8 mouse cellular contexts compared by ENCODE assay signal in the genomic region with DNA sequence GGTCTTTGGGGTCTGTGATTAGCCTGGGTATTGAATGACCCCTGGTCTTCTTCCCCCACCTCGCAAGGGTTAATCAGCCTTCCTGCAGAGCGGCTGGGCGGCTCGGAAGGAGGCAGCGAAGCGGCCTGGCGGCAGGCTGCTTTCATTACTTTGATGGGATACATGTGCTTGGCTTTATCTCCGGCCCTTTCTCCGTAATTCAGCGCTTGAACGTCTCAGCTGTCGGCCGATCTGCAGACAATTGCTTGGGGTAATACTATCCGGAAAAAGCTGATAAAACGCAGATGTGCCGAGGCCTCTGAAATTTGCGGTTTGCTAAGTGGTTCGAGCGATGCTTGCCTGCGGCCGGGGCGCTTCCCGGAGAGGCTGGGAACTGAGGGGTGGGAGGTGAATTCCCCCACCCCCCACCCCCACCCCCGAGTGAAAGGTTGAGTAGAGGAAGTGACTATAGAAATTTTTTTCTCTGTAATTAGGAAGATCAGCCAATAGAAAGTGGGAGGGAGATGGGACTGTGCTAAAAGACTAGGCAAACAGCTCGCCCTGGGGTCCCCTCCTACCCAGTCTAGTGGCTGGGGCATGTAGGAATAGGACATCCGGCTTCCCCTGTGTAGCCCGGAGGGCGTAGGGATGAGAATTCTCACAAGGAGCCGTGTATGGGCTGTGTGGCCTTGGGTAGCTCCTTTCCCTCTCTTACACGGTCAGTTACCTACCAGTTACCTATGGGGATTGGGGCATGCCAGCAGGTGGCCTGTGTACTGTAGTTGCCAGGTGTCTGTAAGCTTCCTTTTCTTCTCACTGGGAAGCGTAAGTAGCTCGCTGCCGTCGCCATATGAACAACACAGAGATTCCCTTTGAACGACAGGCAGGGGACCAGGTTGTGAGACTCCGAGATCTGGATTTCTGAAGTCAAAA.
DNase-seq lines count a peak whose midpoint lies in the region; ATAC-seq lines count a peak whose summit lies in the region.
"Had no signal": no experiment of that assay in that cellular context is flagged by ENCODE, and none has a peak within 500 bp of the region (broad histone marks: within the 10 kb centered on the region; RNA-seq: fewer than 3 reads in every experiment).

No protein-coding gene starts in this region.

- DNase-seq in embryo, embryonic 10 days (ENCODE audit: low spot score), result peak; percentile 89
- DNase-seq in embryonic facial prominence, embryonic 10.5 days (ENCODE audit: low spot score), result peak; percentile 92
- peak; percentile 71 for DNase-seq in hindbrain, embryonic 11.5 days (ENCODE audit: low spot score)
- DNase-seq in thymus, postnatal 0 days (ENCODE audit: low spot score), result no peak
- no peak for DNase-seq in cerebellum, adult 8-10 months
- DNase-seq in layer of hippocampus, adult 9-11 months, result no peak

- H3K4me3 ChIP-seq in embryonic facial prominence, embryonic 10.5 days, result peak overlapping the region; percentile 49
- peak overlapping the region; percentile 20 for H3K4me3 ChIP-seq in hindbrain, embryonic 11.5 days (ENCODE audit: low read depth, low read length)
- H3K4me3 ChIP-seq in midbrain, embryonic 12.5 days, result peak overlapping the region; percentile 15
- H3K4me3 ChIP-seq: liver, embryonic 15.5 days had no signal

- peaks cover 78% of the 10 kb centered on the region for H3K4me1 ChIP-seq in embryonic facial prominence, embryonic 10.5 days
- peaks cover 18% of the 10 kb centered on the region for H3K4me1 ChIP-seq in hindbrain, embryonic 11.5 days (replicated peaks; ENCODE audit: control insufficient read depth, insufficient read depth, low read length)
- peaks cover 57% of the 10 kb centered on the region for H3K4me1 ChIP-seq in midbrain, embryonic 12.5 days
- H3K4me1 ChIP-seq: liver, embryonic 15.5 days had no signal

- peaks cover 93% of the 10 kb centered on the region for H3K27me3 ChIP-seq in embryonic facial prominence, embryonic 10.5 days (replicated peaks; ENCODE audit: low read depth, poor library complexity, severe bottlenecking)
- H3K27me3 ChIP-seq in hindbrain, embryonic 11.5 days (ENCODE audit: control insufficient read depth, insufficient read depth, low read length), result peaks cover 24% of the 10 kb centered on the region
- H3K27me3 ChIP-seq in midbrain, embryonic 12.5 days, result peaks cover 82% of the 10 kb centered on the region

- ATAC-seq in hindbrain, embryonic 11.5 days (ENCODE audit: low FRiP score), result peak; percentile 38
- ATAC-seq in midbrain, embryonic 12.5 days (ENCODE audit: low FRiP score, low read depth), result peak; percentile 57

- peak overlapping the region; percentile 37 for H3K4me2 ChIP-seq in hindbrain, embryonic 11.5 days (replicated peaks; ENCODE audit: low read depth, low read length)
- peak overlapping the region; percentile 45 for H3K4me2 ChIP-seq in midbrain, embryonic 12.5 days (replicated peaks)
- H3K4me2 ChIP-seq: liver, embryonic 15.5 days had no signal

- peak overlapping the region; percentile 79 for H3K27ac ChIP-seq in embryonic facial prominence, embryonic 10.5 days (replicated peaks)
- H3K27ac ChIP-seq in hindbrain, embryonic 11.5 days (ENCODE audit: low read depth, low read length), result peak overlapping the region; percentile 18
- peak overlapping the region; percentile 1 for H3K27ac ChIP-seq in midbrain, embryonic 12.5 days (replicated peaks)
- H3K27ac ChIP-seq: liver, embryonic 15.5 days had no signal

- H3K36me3 ChIP-seq in embryonic facial prominence, embryonic 10.5 days (replicated peaks), result no peaks in the 10 kb centered on the region
- H3K36me3 ChIP-seq in hindbrain, embryonic 11.5 days (ENCODE audit: control insufficient read depth, insufficient read depth, low read length), result no peaks in the 10 kb centered on the region
- H3K36me3 ChIP-seq in midbrain, embryonic 12.5 days, result no peaks in the 10 kb centered on the region
- H3K36me3 ChIP-seq: liver, embryonic 15.5 days had no signal

- H3K9ac ChIP-seq in hindbrain, embryonic 11.5 days (ENCODE audit: low read depth, low read length), result peak overlapping the region; percentile 44; the same call in 1 of the 2 replicates
- no peak overlapping the region for H3K9ac ChIP-seq in midbrain, embryonic 12.5 days (replicated peaks)
- H3K9ac ChIP-seq: liver, embryonic 15.5 days had no signal

- 1% methylated on average over 36 of the region's 36 CpGs for WGBS in embryonic facial prominence, embryonic 10.5 days
- WGBS in hindbrain, embryonic 11.5 days, result 3% methylated on average over 36 of the region's 36 CpGs
- WGBS in midbrain, embryonic 12.5 days, result 2% methylated on average over 36 of the region's 36 CpGs

- H3K9me3 ChIP-seq in embryonic facial prominence, embryonic 10.5 days, result no peaks in the 10 kb centered on the region
- H3K9me3 ChIP-seq in hindbrain, embryonic 11.5 days (ENCODE audit: control insufficient read depth, low read length), result no peaks in the 10 kb centered on the region
- no peaks in the 10 kb centered on the region for H3K9me3 ChIP-seq in midbrain, embryonic 12.5 days
- H3K9me3 ChIP-seq: liver, embryonic 15.5 days had no signal

Comparison
In these comparisons a context has a peak if more than half of its experiments do, and no peak if none do; other contexts are left out.
1. DNase-seq: peak in embryo, embryonic 10 days (single experiment), embryonic facial prominence, embryonic 10.5 days (single experiment) and hindbrain, embryonic 11.5 days (single experiment); none in thymus, postnatal 0 days (single experiment), cerebellum, adult 8-10 months (single experiment) and layer of hippocampus, adult 9-11 months (single experiment).
2. H3K27ac ChIP-seq: peak in every context shown above with its lines; median percentile 79 in embryonic facial prominence, embryonic 10.5 days; 18 in hindbrain, embryonic 11.5 days; 1 in midbrain, embryonic 12.5 days.
3. Peak in every context shown above with its lines, with median percentiles within 50 percentile points of each other: H3K4me3 ChIP-seq.